Mouse (Mus musculus) gastrocnemius, postnatal 14 days (tissue): ENCODE data around the gene Epb42. TPM values are rescaled to one million over a fixed set of nuclear protein-coding genes. Genes with fewer than 3 reads are reported as not detected.

Experiments
- DNase-seq: peaks from one replicate; pipeline ENCODE4 v3.0.0; 2021; ENCODE audit warnings: mixed read lengths
- intact Hi-C: fragments of 180-260 bp; cut with DNase I; formaldehyde crosslinking; loops from one replicate; pipeline ENCODE4 v1.15.1; 2025; ENCODE audit warnings: low total_unique reads
- microRNA-seq, 2 experiments: library from miRNA; unstranded; fragments of <30 nt; microRNA quantifications; one replicate each; pipeline ENCODE4 v1.2.0; 2021
- total RNA-seq, 2 experiments: library from RNA; stranded (reverse); gene quantifications; 2 replicates each; pipeline ENCODE4 v1.2.3; 2021

The Epb42 gene
- total RNA-seq, 2 experiments from 2014 or later, result not detected

DNA sequence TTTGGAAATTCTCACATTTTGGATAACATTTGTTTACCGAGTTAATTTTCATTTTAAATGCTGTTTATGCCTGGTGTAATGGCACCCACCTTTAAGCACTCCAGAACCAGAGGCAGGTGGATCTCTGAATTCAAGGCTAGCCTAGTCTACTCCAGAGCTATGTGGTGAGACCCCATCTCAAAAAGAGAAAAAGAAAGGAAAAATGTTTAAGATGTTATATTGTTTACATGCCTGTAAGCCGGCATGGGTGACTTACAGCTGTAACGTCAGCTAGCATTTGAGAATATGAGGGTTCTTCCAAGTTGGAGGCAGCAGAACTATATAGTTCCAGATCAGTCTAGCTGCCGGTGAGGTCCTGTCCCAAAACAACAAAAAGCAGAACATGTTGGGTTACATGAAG, 65.1 kb downstream of the Epb42 start:
- DNase-seq, result no peak
- intact Hi-C loops, result no loop called here

DNA sequence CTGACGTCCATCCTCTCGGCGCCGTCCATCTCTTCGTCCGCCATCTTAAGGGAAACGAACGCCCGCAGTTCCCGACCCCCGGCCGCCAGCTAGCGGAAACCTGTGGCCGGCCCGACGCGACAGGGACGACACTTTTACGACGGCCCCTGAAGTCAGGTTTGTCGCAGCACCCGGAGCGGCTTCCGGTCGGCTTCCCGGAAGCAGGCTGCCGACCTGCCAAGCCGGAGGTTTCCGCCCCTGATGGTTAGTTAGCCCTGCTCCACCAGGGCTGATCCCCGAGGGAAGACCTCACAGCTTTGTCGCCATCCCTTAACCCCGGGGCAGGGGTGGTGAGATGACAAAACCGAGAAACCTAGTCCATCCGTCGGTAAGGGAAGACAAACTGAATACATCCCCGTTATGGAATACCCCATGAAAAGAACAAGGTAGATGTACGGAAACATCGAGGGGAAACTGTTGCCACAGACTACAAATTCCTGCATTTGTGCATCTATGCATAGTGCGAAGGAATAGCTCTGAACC, 66.3 kb downstream of the Epb42 start, which contains the start of gene Ubr1:
Gene Ubr1 (minus strand): TSS at position 157 of the 522 bp plus-strand sequence.
- DNase-seq, result peak; percentile 88
- intact Hi-C loops, result no loop called here

DNA sequence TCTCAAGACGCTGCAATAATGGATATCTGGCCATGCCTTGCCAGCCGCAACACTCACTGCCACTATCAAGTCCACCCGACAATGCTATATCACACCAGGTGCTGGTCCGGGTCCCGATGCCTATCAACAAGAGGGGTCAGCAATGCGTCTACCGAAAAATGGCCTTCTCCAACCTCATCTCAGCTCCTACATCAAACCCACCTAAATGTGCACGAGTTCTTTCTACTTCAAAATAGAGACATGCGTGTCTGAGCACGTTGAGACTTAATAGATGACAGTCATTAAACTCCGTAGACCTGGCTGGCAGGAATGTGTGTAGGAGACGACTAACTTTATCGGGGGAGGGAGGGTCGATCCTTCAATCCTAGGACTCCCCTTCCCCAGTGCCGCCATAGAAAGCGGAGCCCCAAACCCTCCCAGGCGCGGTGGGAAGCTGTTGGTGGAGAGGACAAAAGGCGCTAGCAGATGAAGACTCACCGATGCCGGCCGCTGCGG, 66.8 kb downstream of the Epb42 start:
- DNase-seq, result no peak
- intact Hi-C loops, result no loop called here

Small RNAs within 50 kb of the gene (microRNA-seq; reads per million reads assigned to microRNA genes)
- gene Gm44325, result 0 reads per million in 2 experiments

Other genes starting within 250 kb of the Epb42 start
- gene Cdan1, start 186.9 kb downstream of the Epb42 start, total RNA-seq, result 1 to 10 TPM; 5.0 to 5.8 TPM
- gene Ttbk2, start 186.5 kb downstream of the Epb42 start, total RNA-seq, result 1 to 10 TPM; 7.8 to 8.6 TPM
- 10 to 100 TPM; 18.5 to 20.0 TPM for gene Ubr1, start 66.4 kb downstream of the Epb42 start, total RNA-seq
- 1 to 10 TPM; 2.2 to 3.0 TPM for gene Tmem62, start 60.1 kb downstream of the Epb42 start, total RNA-seq
- gene Ccndbp1, start 28.7 kb downstream of the Epb42 start, total RNA-seq, result 10 to 100 TPM; 15.0 to 16.5 TPM
- gene Tgm5, start 48.8 kb upstream of the Epb42 start, total RNA-seq, result not detected
- not detected for gene Tgm7, start 72.7 kb upstream of the Epb42 start, total RNA-seq
- gene Adal, start 103.4 kb upstream of the Epb42 start, total RNA-seq, result 10 to 100 TPM; 12.7 to 13.5 TPM
- gene Lcmt2, start 103.6 kb upstream of the Epb42 start, total RNA-seq, result 1 to 10 TPM; 4.6 to 4.7 TPM
- gene Tubgcp4, start 133.6 kb upstream of the Epb42 start, total RNA-seq, result 1 to 10 TPM; 7.9 to 8.9 TPM
- 1 to 10 TPM; 4.5 to 5.1 TPM for gene Zscan29, start 134.1 kb upstream of the Epb42 start, total RNA-seq
- 10 to 100 TPM; 12.1 to 17.3 TPM for gene Trp53bp1, start 234.3 kb upstream of the Epb42 start, total RNA-seq